Mouse (Mus musculus) hindbrain, embryonic 11.5 days (tissue): Measurements from ENCODE around the gene Spire2. TPM values are rescaled to one million over a fixed set of nuclear protein-coding genes. Genes with fewer than 3 reads are reported as not detected.

Experiments used
- ATAC-seq: fragments of 200-750 bp; cut with Nextera tagmentation; 2 replicates; pipeline ENCODE4 v1.8.0; 2017; ENCODE audit warnings: mild to moderate bottlenecking, moderate TSS enrichment, moderate library complexity; ENCODE audit not compliant: low FRiP score
- DNase-seq: peaks from one replicate; pipeline ENCODE4 v3.0.0-alpha.2; 2015; ENCODE audit warnings: low spot score
- H3K27ac ChIP-seq: fragments of 300-500 bp; sonication (generic); 2 replicates; pipeline ENCODE4 v1.5.1; 2014; ENCODE audit warnings: mild to moderate bottlenecking, low read depth, low read length
- H3K27me3 ChIP-seq: fragments of 300-500 bp; sonication (generic); 2 replicates; pipeline ENCODE4 v1.6.1; 2014; ENCODE audit warnings: mild to moderate bottlenecking, low read length, moderate library complexity, mixed read lengths; ENCODE audit not compliant: control insufficient read depth, insufficient read depth
- H3K36me3 ChIP-seq: fragments of 300-500 bp; sonication (generic); 2 replicates; pipeline ENCODE4 v1.6.1; 2014; ENCODE audit warnings: mild to moderate bottlenecking, low read length, moderate library complexity, mixed read lengths; ENCODE audit not compliant: control insufficient read depth, insufficient read depth
- H3K4me1 ChIP-seq: fragments of 300-500 bp; sonication (generic); replicated peaks from 2 replicates; pipeline ENCODE4 v1.6.1; 2014; ENCODE audit warnings: low read length, mixed read lengths; ENCODE audit not compliant: control insufficient read depth, insufficient read depth
- H3K4me2 ChIP-seq: fragments of 300-500 bp; sonication (generic); replicated peaks from 2 replicates; pipeline ENCODE4 v1.6.1; 2014; ENCODE audit warnings: mild to moderate bottlenecking, low read depth, low read length
- H3K4me3 ChIP-seq: fragments of 300-500 bp; sonication (generic); 2 replicates; pipeline ENCODE4 v1.5.1; 2014; ENCODE audit warnings: low read depth, low read length
- H3K9ac ChIP-seq: fragments of 300-500 bp; sonication (generic); 2 replicates; pipeline ENCODE4 v1.6.1; 2014; ENCODE audit warnings: low read depth, low read length
- H3K9me3 ChIP-seq: fragments of 300-500 bp; sonication (generic); 2 replicates; pipeline ENCODE4 v1.6.1; 2016; ENCODE audit warnings: low read length; ENCODE audit not compliant: control insufficient read depth
- WGBS: fragments of 180-500 bp; shearing (Covaris S2); extraction: QIAGEN DNeasy Blood & Tissue Kit; methylation state at CpG from one replicate; pipeline ENCODE4 v1.1.7; 2014; 5-methylcytosine and 5-hydroxymethylcytosine counted together
- polyA plus RNA-seq: library from polyadenylated mRNA; unstranded; fragments of >200 nt; fragmentation: Nextera tagmentation; extraction: Ambion mirVana; gene quantifications from 2 replicates; pipeline ENCODE4 v1.2.1, GENCODE M21; 2014

The Spire2 gene
- polyA plus RNA-seq, 1 experiment from 2014 or later = 13.1 TPM

DNA sequence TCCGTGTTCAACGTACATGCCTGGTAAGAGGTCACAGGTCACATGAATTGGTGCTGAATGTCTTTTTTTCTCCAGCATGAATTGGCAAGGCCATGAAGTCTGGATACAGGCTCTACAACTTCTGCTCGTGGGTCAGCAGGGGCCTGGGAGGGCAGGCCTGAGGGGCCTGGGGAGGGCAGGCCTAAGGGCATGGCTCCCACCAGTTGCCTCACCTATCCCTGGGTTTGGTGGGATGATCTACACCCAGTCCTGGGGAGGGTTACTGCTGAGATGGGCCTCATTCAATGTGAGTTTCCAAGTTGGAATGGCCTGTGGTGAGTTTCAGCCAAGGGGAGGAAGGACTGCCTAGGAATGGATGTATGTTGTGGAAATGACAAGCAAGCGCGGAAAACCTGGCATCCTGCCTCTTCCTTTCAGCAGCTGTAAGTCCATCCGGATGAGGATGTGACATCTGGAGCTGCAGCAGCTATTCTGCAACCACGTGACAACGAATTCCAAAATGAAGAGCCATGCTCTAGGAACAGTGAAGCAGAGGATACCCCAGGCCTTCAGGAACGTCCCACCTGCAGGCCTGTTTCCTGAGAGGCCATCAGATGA lies 70.3 kb downstream of the Spire2 start:
- no peaks in the 10 kb centered on the region for H3K27me3 ChIP-seq
- no peaks in the 10 kb centered on the region; the same call in 1 of the 2 replicates for H3K4me1 ChIP-seq
- WGBS = 93% methylated on average over 9 of the region's 9 CpGs
- no peak overlapping the region for H3K4me2 ChIP-seq
- ATAC-seq (no peak), DNase-seq (no peak)
- H3K27ac ChIP-seq = no peak overlapping the region
- H3K36me3 ChIP-seq = peaks cover 2% of the 10 kb centered on the region
- no peak overlapping the region for H3K4me3 ChIP-seq
- no peak overlapping the region for H3K9ac ChIP-seq
- no peaks in the 10 kb centered on the region for H3K9me3 ChIP-seq

DNA sequence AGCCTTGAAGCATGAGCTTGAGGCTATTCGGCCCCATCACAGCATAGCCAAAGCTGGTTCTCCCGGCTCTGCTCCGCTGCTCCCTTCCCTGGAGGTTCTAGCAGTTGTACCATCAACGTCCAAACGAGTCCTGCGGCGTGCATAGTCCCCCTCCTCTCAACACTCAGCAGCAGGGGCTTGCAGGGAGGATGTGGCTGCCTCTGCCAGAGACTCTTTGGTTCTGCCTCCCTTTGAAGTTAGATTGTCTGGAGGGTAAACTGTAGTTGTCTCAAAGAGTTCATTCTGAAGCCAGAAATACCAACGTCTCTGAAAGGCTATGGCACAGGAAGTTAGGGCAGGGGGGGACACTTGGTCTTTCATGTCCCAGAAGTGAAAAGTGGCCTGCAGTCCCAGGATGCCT lies 72.0 kb downstream of the Spire2 start:
- Histone ChIP-seq H3K27me3 (no peaks in the 10 kb centered on the region), H3K4me3 (no peak overlapping the region), H3K9me3 (no peaks in the 10 kb centered on the region), H3K36me3 (peaks cover 2% of the 10 kb centered on the region; the same call in 1 of the 2 replicates), H3K9ac (no peak overlapping the region; the same call in 1 of the 2 replicates), H3K4me1 (no peaks in the 10 kb centered on the region; the same call in none of the 2 replicates), H3K27ac (0 out of 2 replicates have a peak overlapping the region, but pooled peaks have one; percentile 47), H3K4me2 (no peak overlapping the region)
- 51% methylated on average over 8 of the region's 8 CpGs for WGBS
- DNase-seq = peak; percentile 2
- no peak for ATAC-seq

DNA sequence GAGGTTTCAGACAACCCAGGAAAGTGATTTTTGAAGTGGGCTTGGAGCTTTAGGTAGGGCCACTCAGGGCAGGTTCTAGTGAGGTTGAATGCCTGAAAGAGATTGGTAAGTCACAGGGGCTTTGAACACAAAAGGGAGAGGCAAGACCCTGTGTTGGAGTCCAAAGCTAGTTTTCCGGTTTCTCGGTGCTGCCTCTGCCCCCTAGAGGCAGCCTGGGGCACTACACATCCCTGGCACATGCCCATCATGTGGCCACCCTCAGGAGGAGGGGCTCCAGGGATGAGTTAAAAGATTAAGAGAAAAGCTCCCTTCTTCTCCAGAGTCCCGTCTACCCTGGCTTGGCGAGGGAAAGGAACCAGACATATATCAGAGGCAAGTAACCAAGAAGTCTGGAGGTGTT lies 74.3 kb downstream of the Spire2 start, which contains the start of gene Mc1r:
Gene Mc1r (plus strand): TSS at position 322 of the 400 bp plus-strand sequence.
- Histone ChIP-seq H3K4me1 (no peaks in the 10 kb centered on the region; the same call in none of the 2 replicates), H3K36me3 (no peaks in the 10 kb centered on the region), H3K27ac (no peak within 1 kb of the TSS), H3K4me3 (no peak within 1 kb of the TSS), H3K4me2 (no peak within 1 kb of the TSS), H3K9ac (no peak within 1 kb of the TSS), H3K27me3 (peaks cover 5% of the 10 kb centered on the region; the same call in 1 of the 2 replicates), H3K9me3 (no peaks in the 10 kb centered on the region)
- ATAC-seq = no peak
- 16% methylated on average over 4 of the region's 4 CpGs for WGBS
- DNase-seq = peak; percentile 82

DNA sequence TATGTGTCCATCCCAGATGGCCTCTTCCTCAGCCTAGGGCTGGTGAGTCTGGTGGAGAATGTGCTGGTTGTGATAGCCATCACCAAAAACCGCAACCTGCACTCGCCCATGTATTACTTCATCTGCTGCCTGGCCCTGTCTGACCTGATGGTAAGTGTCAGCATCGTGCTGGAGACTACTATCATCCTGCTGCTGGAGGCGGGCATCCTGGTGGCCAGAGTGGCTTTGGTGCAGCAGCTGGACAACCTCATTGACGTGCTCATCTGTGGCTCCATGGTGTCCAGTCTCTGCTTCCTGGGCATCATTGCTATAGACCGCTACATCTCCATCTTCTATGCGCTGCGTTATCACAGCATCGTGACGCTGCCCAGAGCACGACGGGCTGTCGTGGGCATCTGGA lies 75.1 kb downstream of the Spire2 start:
- WGBS = 95% methylated on average over 13 of the region's 13 CpGs
- no peak for ATAC-seq
- no peak for DNase-seq

DNA sequence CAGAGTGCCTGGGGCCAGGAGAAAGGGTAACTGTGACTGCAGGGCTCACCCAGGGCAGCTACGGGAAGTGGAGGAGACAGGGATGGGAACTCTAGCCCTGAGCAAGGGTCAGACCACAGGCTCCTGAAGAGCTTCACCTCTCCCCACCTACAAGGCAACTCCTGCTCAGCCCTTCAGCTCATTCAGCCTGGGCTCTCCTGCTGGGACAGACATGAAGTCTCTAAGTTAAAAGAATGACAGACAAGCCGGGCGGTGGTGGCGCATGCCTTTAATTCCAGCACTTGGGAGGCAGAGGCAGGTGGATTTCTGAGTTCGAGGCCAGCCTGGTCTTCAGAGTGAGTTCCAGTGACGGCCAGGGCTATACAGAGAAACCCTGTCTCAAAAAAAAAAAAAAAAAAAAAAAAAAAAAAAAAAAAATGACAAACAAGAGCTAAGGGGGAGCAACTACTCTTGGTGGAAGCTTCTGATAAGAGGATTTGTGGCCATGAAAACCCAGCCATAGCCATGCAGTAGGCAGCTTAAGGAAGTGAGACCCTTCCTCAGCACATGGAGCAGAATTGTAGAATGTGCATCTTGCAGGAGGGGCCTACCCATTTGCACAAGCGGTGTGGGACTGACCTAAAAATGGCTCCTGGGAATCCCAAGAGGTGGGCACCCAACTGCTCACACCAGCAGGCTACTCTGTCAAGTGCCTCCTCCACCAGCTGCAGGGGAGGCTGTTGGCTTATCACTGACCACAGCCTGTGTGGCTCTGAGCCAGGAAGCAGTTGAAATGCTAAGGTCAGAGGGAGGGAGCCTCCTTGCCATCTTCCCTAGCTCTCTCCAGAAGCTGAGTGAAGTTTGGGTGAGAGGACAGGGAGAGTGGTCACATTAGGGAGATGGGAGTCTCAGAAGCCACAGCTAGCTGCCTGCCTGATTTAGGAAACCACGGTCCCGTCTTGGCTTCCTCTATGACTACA lies 76.4 kb downstream of the Spire2 start:
- WGBS = 78% methylated on average over 9 of the region's 9 CpGs
- peak; percentile 5 for DNase-seq
- peak overlapping the region; percentile 74; the same call in 1 of the 2 replicates for H3K4me2 ChIP-seq
- H3K4me1 ChIP-seq = peaks cover 2% of the 10 kb centered on the region
- no peak for ATAC-seq
- no peak overlapping the region for H3K9ac ChIP-seq
- no peaks in the 10 kb centered on the region for H3K9me3 ChIP-seq
- H3K36me3 ChIP-seq = no peaks in the 10 kb centered on the region
- H3K27me3 ChIP-seq = peaks cover 10% of the 10 kb centered on the region; the same call in 1 of the 2 replicates
- H3K27ac ChIP-seq = no peak overlapping the region
- no peak overlapping the region for H3K4me3 ChIP-seq

More for the DNA sequence above, 75.1 kb downstream of the Spire2 start:
- H3K4me3 ChIP-seq = no peak overlapping the region
- no peak overlapping the region for H3K27ac ChIP-seq
- H3K4me1 ChIP-seq = no peaks in the 10 kb centered on the region; the same call in none of the 2 replicates
- H3K9ac ChIP-seq = no peak overlapping the region
- H3K4me2 ChIP-seq = no peak overlapping the region
- H3K9me3 ChIP-seq = no peaks in the 10 kb centered on the region
- peaks cover 7% of the 10 kb centered on the region; the same call in 1 of the 2 replicates for H3K27me3 ChIP-seq
- H3K36me3 ChIP-seq = no peaks in the 10 kb centered on the region

DNA sequence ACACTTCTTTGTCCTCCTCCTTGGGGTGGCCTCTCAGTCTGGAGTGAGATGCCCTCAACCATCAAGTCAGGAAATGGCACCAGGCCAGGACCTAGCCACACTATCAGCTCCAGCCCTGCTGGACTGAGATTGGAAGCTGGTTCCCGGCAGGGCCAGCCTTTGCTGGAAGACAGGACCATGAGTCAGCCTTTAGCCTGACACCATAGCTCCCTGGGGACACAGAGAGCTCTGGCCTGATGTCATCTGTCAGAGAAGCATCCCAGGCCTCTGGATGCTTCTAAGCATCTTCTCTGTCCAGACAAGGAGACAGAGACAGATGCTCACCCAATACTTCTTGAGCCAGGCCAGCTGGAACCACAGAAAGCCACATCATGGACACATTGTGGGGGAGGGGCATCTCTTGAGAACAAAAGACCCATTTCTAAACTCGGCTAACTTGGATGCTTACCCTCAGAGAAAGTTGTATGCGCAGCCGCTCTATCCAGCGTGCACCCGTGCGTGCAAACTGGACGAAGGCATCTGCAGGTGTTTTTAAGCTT lies 77.6 kb downstream of the Spire2 start:
- peak overlapping the region; percentile 96 for H3K27ac ChIP-seq
- peaks cover 10% of the 10 kb centered on the region; the same call in 1 of the 2 replicates for H3K27me3 ChIP-seq
- 52% methylated on average over 8 of the region's 8 CpGs for WGBS
- H3K9ac ChIP-seq = peak overlapping the region; percentile 95
- H3K9me3 ChIP-seq = no peaks in the 10 kb centered on the region
- peak overlapping the region; percentile 74 for H3K4me2 ChIP-seq
- ATAC-seq (peak; percentile 6; the same call in 1 of the 2 replicates), DNase-seq (peak; percentile 76)
- H3K4me1 ChIP-seq = peaks cover 2% of the 10 kb centered on the region
- peak overlapping the region; percentile 86 for H3K4me3 ChIP-seq
- H3K36me3 ChIP-seq = no peaks in the 10 kb centered on the region

DNA sequence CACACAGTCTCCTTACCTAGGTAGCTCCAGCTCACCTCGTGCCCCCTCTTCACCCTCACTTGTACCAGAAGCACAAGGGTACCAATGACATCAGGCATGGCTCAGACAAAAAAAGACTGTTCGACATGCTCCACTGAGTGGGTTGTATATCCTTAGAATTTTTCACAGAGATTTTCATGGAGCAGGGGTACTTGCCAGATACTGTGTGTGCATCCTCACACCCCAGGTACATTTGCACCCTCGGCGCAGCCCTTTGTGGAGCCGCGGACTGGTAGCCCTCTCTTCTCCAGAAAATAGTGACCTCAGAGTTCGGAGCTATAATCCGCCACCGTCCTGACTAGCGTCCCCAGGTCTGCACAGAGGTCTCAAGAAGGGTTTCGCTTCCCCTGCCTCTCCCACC lies 78.3 kb downstream of the Spire2 start:
- ATAC-seq (no peak; the same call in 1 of the 2 replicates), DNase-seq (no peak)
- Histone ChIP-seq H3K27me3 (peaks cover 10% of the 10 kb centered on the region; the same call in 1 of the 2 replicates), H3K4me3 (peak overlapping the region; percentile 86), H3K4me1 (peaks cover 2% of the 10 kb centered on the region), H3K27ac (peak overlapping the region; percentile 96), H3K4me2 (peak overlapping the region; percentile 74), H3K9ac (peak overlapping the region; percentile 95), H3K36me3 (no peaks in the 10 kb centered on the region), H3K9me3 (no peaks in the 10 kb centered on the region)
- 4% methylated on average over 11 of the region's 11 CpGs for WGBS

DNA sequence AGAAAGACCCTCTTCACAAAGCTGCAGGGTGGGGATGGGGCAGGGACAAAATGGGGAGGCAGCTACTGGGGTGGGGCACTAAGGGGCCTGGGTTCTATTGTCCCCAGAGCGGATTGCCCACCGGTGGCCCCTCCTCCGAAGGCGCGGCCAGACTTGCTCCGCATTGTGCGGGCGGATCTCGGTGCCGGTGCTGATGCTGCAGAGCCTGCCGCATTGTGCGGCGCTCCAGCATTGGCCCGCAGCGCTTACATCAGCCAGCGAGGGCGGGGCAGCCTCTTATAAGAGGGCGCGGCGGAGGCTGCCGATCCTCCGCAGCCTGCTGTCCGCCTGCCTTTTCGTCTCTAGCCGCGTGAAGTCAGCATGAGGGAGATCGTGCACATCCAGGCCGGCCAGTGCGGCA lies 78.7 kb downstream of the Spire2 start, which contains the start of gene Tubb3:
Gene Tubb3 (plus strand): TSS at position 179 of the 400 bp plus-strand sequence.
- Histone ChIP-seq H3K9ac (peak within 1 kb of the TSS; percentile 95), H3K4me2 (peak within 1 kb of the TSS; percentile 74), H3K27me3 (peaks cover 10% of the 10 kb centered on the region; the same call in 1 of the 2 replicates), H3K9me3 (no peaks in the 10 kb centered on the region), H3K27ac (peak within 1 kb of the TSS; percentile 96), H3K36me3 (no peaks in the 10 kb centered on the region), H3K4me1 (peaks cover 2% of the 10 kb centered on the region), H3K4me3 (peak within 1 kb of the TSS; percentile 86)
- peak; percentile 85 for ATAC-seq
- peak; percentile 92 for DNase-seq
- WGBS = 1% methylated on average over 28 of the region's 29 CpGs
